Comparison of ENCODE assay signal across 20 mouse cellular contexts in the genomic region with DNA sequence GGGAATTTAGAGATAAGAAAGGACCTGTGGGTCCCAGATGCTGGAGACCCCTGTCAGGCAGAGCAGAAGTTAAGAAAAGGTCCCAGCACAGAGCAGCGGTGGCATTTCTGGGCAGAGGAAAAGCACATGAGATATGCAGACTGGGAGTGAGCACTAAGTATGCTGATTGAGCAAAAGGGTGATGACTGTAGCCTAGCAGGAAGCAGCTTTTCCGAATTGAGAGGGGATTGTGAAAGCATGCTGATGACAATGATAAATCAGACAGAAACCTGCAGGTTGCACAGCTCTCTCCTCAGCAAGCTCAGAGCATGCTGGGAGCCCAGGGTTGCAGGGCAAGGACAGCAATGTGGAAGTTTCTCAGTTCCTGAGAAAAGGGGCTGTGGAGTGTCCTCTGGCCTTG.
DNase-seq lines count a peak whose midpoint lies in the region; ATAC-seq and TF ChIP-seq lines count a peak whose summit lies in the region.
"Had no signal": no experiment of that assay in that cellular context is flagged by ENCODE, and none has a peak within 500 bp of the region (broad histone marks: within the 10 kb centered on the region; RNA-seq: fewer than 3 reads in every experiment).

No protein-coding gene starts in this region.

- no peaks in the 10 kb centered on the region for H3K27me3 ChIP-seq in heart, embryonic 14.5 days (ENCODE audit: control insufficient read depth, insufficient read depth, low read length)
- H3K27me3 ChIP-seq: embryonic facial prominence, embryonic 15.5 days; heart, embryonic 15.5 days; midbrain, embryonic 13.5 days; stomach, embryonic 15.5 days had no signal

- H3K9me3 ChIP-seq in heart, embryonic 14.5 days (ENCODE audit: control insufficient read depth, low read length), result no peaks in the 10 kb centered on the region
- H3K9me3 ChIP-seq: embryonic facial prominence, embryonic 15.5 days; heart, embryonic 15.5 days; midbrain, embryonic 13.5 days; stomach, embryonic 15.5 days had no signal

- no peak overlapping the region for H3K9ac ChIP-seq in heart, embryonic 14.5 days (ENCODE audit: low read length)
- H3K9ac ChIP-seq: embryonic facial prominence, embryonic 15.5 days; heart, embryonic 15.5 days; midbrain, embryonic 13.5 days; stomach, embryonic 15.5 days had no signal

- H3K36me3 ChIP-seq in heart, embryonic 14.5 days (ENCODE audit: control insufficient read depth, insufficient read depth, low read length), result no peaks in the 10 kb centered on the region
- H3K36me3 ChIP-seq: embryonic facial prominence, embryonic 15.5 days; heart, embryonic 15.5 days; midbrain, embryonic 13.5 days; stomach, embryonic 15.5 days had no signal

- intact Hi-C loops in heart, postnatal 25 days (cut with DNase I), result no loop called here
- intact Hi-C loops in gastrocnemius, adult 2 months (cut with DNase I), result no loop called here

- DNase-seq in adrenal gland, adult (ENCODE audit: inconsistent age in 2 of 2, low spot score in 1 of 2), result peak; percentile 12 to 81
- no peak for DNase-seq in adrenal gland, postnatal 4 days (ENCODE audit: low spot score in 2 of 2)
- no peak for DNase-seq in heart, postnatal 25 days (ENCODE audit: low spot score)
- DNase-seq in adipocyte (ENCODE audit: low spot score), result peak; percentile 26
- no peak for DNase-seq in gastrocnemius, adult 2 months
- no peak for DNase-seq in cerebellum, adult 18-20 months
- DNase-seq: cerebellum, postnatal 25 days; gastrocnemius, postnatal 14 days; kidney, adult 18-20 months; layer of hippocampus, postnatal 36 days; right cerebral cortex, postnatal 25 days; thymus, adult 2 months had no signal

- no peak overlapping the region for H3K4me3 ChIP-seq in heart, embryonic 14.5 days (ENCODE audit: control insufficient read depth in 1 of 2, insufficient read depth in 1 of 2, low read depth in 1 of 2, low read length in 2 of 2)
- no peak overlapping the region for H3K4me3 ChIP-seq in gastrocnemius, adult 2 months
- H3K4me3 ChIP-seq: embryonic facial prominence, embryonic 15.5 days; heart, embryonic 15.5 days; midbrain, embryonic 13.5 days; stomach, embryonic 15.5 days had no signal

- H3K27ac ChIP-seq in heart, embryonic 14.5 days (replicated peaks in 1 of 2; ENCODE audit: control insufficient read depth in 1 of 2, insufficient read depth in 1 of 2, low read depth in 2 of 2, low read length in 2 of 2), result peak overlapping the region; percentile 39 to 41; a peak in 3 of 4 replicates
- H3K27ac ChIP-seq in gastrocnemius, adult 2 months, result no peak overlapping the region
- H3K27ac ChIP-seq: embryonic facial prominence, embryonic 15.5 days; heart, embryonic 15.5 days; kidney, postnatal 0 days; midbrain, embryonic 13.5 days; stomach, embryonic 15.5 days had no signal

- H3K4me2 ChIP-seq in heart, embryonic 14.5 days (ENCODE audit: low read length), result no peak overlapping the region
- H3K4me2 ChIP-seq: embryonic facial prominence, embryonic 15.5 days; heart, embryonic 15.5 days; midbrain, embryonic 13.5 days; stomach, embryonic 15.5 days had no signal

- no peak for TF ChIP-seq CTCF in gastrocnemius, adult 2 months (IDR thresholded peaks at IDR 0.05)

- no peak for ATAC-seq in heart, embryonic 14.5 days (ENCODE audit: insufficient number of reproducible peaks, insufficient read depth, low FRiP score, low read depth)
- 0 out of 2 replicates have a peak, but pooled peaks have one; percentile 11 for ATAC-seq in common myeloid progenitor, adult 5-6 weeks (replicated peaks; ENCODE audit: low read depth, poor library complexity, severe bottlenecking)
- ATAC-seq: lung, postnatal 0 days; midbrain, embryonic 13.5 days had no signal

- WGBS in heart, embryonic 14.5 days, result 3% methylated on average over 2 of the region's 2 CpGs

- H3K4me1 ChIP-seq in heart, embryonic 14.5 days (ENCODE audit: control insufficient read depth in 2 of 2, insufficient read depth in 2 of 2, low read length in 2 of 2), result peaks cover 19 to 25% of the 10 kb centered on the region in 2 experiments
- H3K4me1 ChIP-seq: embryonic facial prominence, embryonic 15.5 days; stomach, embryonic 15.5 days had no signal

Comparison
In these comparisons a context has a peak if more than half of its experiments do, and no peak if none do; other contexts are left out.
1. DNase-seq: peak in adrenal gland, adult (2 of 2) and adipocyte (single experiment); none in adrenal gland, postnatal 4 days (0 of 2), heart, postnatal 25 days (single experiment), gastrocnemius, adult 2 months (single experiment) and cerebellum, adult 18-20 months (0 of 2).